Mouse (Mus musculus) layer of hippocampus, adult 18-20 months (tissue): ENCODE data around the gene Col19a1. TPM values are rescaled to one million over a fixed set of nuclear protein-coding genes. Genes with fewer than 3 reads are reported as not detected.

Source experiments
- DNase-seq, 2 experiments: peaks; one replicate each; pipeline ENCODE4 v3.0.0; 2022; ENCODE audit warnings: low spot score in 2 of 2
- total RNA-seq, 2 experiments: library from RNA; stranded (reverse); gene quantifications; 2 replicates each; pipeline ENCODE4 v1.2.3; 2021

Col19a1 gene
- total RNA-seq, 2 experiments from 2014 or later = 17.8 to 19.4 TPM

DNA sequence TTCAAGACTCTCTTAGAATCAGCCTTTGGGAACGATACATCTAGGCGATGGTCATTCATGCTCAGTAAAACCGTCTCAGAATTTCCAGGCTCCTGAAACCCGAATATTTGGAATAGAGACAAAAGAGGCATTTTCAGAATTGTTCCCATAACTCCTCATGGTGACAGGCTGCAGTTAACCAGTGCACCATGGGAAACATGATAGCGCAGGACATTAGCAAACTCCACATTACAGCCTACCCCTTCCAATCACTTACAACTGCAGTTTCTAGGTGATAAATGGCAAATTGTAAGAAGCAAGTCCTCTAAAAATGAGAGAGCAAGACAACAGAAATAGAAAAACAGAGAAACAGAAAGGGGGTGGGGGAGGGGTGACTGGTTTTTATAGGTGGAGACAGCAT lies 116.6 kb downstream of the Col19a1 start:
- DNase-seq = no peak

DNA sequence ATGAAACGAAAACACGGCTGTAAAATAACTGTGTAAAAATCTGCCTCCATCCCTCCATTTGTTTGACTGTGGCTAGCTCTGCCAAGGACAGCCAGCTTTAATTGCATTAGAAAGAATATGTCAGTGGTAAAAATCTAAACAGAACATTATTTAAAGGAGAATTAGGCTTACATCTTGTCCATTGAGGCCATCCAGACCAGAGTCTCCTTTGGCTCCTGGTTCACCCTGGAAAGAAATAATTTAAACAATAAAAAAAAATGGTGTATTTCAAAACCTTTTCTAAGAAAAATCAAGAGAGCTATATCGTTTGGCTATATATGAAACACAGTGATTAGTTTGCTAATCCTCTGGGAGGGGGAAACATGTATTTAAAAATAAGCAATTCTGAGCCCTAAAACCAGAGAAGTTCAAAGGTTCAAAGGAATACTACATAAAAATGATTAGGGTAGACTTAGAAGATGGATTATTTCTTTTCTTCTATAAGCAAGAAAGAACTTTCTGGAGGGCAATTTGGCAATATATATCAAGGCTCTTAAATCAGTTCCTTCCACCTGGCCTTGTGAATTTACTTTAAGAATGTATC lies 125.9 kb downstream of the Col19a1 start:
- no peak for DNase-seq

DNA sequence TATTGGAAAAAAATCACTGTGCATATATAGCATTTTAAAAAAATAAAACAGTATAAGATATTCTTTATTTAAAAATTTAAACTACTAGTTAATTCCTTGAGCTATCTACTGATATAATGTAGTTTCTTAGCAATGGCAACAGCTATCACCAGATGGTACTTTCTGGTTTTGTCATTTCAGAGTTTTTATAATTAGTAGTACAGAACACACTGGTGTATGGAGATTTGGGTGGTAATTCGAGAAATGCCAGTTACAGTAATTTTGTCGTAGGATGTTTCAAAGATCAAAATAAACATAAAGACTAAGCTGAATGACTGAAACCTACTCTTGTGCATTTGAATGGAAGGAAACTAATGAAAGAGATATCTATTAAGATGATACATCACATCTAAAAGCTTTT lies 129.3 kb downstream of the Col19a1 start:
- DNase-seq = peak in 1 of 2 experiments; percentile 19

DNA sequence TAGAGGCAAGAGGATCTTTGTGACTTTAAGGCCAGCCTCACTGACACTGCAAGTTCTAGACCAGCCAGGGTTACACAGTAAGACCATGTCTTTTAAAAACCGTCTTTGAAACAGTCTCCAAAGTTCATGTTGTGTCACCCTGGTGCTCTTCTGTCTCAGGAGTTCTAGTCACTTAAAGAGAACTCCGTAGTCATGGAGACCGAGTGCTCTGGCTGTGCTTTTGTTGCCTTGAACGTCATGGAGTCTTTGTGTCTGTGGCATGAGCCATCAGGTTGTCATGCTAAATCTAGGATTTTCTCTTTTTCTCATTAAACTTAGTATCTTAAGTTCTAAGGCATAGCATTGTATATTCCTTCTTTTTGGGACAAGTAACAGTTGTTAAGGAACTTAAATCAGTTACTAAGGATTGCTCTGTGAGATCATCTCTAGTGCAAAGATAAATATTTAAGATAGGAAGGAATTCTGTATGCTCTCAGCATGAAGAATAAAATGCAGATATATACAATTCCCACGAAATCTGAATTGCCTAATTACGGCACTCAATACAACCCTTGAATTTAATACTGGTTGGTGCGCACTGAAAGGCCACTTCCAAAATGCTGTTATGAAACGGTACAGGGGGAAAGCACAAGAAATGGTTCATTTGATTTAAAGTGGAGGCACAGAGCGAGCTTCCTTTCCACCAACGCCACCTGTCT lies 134.6 kb downstream of the Col19a1 start:
- DNase-seq = no peak

DNA sequence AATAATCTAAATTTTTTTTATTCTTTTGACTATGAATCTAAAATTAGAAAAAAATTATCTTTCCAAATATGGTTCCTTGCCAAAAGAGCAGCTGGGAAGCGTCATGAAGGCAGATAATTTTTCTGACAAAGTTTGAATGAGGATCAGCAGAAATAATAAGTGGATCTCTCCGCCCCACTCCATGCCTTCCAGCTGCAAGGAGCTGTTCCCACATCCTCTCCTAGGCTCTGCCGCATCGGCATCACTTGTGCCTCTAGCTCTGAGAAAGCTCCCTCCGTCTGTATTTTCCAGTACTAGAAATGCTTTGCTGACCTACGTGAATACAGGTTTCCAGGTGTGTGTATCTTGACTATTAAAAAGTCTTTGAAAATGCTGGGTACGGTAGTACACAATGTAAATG lies 135.1 kb downstream of the Col19a1 start:
- peak; percentile 13 to 15 for DNase-seq

DNA sequence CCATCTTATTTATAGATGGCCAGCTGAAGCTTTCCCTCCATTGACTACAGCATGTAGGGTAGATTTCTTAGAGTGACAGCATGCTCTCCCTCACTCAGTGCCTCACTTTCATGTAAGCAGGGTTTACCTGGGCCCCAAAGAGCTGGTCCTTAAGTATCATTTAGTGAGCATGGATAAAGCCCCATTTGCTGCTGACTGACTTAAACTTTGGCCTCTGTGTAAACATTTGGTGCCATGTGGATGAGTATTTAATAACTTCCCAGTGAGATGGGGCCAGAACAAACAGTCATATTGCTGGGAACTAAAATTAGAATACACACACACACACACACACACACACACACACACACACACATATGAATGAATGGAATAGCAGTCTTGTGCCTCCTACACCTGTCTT lies 149.8 kb downstream of the Col19a1 start:
- DNase-seq = no peak

DNA sequence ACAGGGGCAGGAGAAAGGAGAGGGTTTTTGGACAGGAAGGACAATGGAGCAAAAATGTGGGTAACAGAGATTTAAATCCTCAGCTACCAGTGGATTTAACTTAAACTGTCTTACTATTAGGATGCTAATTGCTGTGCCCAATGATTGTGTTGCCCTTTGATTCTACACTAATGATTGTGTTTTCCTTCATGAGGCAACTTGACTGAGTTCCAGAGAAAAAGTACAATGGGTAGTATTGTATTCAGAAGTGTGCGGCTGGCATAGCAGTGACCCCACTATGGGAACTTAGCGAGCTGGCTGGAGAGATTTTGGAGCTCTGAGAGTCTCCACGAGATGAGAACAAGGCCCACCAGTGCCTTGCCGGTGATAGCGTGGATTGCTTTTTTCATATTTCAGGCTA lies 159.0 kb downstream of the Col19a1 start:
- DNase-seq = no peak

DNA sequence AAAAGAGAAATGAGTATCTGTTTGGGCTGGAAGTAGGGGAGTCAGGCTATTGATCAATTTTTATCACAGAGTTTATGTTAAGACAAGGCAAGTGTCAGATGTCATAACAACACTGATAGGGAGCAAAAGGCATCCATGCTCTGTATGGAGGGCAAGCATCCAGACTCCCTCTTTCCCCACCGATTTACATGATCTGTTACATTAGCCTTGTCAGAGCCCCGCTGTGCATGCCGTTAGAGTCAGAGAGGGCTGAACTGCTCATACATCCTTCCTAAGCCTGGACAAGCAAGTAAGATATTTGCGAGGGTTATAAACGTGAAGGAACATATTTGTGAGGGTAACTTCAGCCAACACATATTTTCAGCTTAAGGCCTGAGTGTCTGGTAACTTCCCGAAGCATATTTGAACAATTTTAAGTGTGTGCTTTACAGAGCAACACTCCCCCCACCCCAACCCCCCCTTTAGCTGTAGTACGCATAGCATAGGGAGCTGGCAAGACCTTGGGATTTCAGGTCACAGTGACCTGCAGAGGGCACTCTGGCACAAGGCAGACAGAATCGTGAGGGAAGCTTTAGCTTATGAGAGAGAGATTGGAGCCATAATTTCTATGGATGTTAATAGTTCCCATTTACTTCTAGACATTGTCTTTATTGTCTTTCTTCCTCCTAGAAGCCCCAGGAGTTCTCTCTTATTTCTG lies 209.0 kb downstream of the Col19a1 start:
- DNase-seq = peak; percentile 7 to 70

DNA sequence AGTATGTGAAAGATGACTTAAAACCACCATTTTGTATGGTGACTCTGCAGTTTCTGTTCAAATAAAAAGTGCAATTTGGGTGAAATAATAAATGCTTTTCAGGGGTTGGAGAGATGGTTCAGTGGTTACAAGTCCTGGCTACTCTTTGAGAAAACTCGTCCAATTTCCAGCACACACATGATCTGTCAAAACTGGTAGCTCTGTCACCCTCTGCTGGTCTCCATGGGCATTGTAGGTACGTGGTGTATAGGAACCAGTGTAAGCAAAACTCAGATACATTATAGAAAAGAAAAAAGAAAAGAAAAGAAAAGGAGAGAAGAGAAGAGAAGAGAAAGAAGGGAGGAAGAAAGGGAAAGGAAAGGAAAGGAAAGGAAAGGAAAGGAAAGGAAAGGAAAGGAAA lies 212.4 kb downstream of the Col19a1 start:
- peak in 1 of 2 experiments; percentile 24 for DNase-seq

DNA sequence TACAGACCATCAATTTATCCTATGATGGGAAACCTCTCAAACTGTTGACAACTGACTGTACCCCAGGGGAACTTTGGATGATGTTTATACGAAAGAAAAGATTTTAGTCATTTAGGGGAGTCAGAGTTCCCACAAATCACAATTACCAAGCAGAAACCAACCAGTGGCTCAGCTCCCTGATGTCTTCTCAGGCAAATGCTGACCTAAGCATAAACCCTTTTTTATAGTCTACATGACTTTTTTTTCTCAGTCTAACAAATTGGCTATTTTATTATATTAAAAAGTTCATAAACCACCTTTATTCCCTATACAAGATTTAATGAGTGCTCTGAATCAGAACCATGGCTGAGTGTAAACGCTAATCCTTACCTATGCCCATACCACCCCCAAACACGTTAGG lies 213.6 kb downstream of the Col19a1 start:
- no peak for DNase-seq

DNA sequence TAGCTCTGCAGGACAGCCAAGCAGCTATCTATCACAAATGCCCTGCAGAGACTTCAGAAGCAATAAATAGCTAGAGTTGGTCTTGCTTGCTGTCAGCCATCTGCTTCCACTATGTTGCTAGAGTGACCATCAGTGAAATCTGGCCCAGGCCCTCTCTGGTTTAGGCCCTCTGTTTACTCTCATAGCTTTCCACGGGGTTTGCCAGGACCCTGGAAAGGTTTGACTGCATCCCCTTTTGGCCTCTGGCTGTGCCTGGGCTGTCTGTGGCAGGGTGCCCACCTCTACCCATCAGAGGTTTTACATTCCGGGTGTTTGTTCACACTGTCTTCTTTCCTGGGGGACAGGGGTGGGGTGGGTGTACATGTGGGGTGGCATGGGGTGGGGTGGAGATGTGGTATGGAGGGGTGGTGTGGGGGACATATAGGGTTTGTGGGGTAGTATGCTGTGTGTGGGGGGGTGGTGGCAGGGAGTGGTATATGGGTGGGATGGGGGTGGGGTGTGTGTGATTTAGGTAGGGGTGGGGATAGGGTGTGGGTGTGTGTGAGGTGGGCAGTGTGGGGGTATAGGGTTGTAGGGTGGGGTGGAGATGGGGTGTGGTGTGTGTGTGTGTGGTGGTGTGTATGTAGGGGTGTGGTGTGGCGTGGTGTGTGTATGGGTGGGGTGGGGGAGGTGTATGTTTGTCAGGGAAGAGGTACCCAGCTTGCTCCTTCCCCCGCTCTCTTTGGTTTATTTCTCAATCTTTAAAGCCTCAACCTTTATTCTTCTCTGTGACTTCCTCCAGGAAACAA lies 214.6 kb downstream of the Col19a1 start:
- DNase-seq = no peak

DNA sequence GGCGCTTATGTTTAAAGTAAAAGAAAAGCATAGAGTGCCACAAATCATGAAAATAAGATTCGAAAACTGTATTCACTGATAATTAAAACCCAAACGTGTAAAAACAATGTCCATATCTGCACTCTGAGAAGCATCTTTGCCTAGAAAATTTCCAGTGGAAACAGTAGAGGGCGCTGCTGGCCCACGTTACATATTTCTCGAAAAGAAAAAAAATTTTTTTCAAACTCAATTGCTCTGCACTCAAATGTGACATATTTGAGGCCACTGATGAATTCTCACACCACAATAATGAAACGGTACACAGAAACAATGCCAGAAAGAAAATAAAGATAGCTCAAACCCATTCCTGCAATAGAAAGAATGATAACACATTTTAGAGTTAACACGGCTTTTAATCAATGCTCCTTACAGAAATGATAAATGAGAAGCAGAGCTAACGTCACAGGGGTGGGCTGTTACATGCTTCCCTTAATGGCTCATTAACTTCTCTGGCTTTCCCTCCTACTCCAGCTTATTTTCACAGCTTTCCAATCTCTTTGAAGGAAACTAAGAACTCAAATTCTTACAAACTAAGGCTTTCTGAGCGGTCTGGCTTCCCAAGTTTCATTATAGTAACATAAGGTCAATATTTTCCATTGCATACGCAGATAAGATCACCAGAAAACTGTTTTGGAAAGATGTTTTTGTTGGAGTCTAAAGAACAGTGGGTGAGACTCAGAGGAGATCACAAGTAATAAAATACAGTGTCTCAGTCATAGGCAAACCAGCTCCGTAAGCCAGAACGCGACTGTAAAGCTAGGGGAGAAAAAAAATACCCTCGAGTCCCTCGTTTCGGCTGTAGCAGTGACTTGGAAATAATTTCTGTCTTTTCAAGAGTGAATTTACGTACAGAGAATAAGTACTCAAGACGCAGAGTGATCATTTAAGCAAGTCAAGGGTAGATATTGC lies 219.4 kb downstream of the Col19a1 start:
- DNase-seq = peak; percentile 50 to 55

DNA sequence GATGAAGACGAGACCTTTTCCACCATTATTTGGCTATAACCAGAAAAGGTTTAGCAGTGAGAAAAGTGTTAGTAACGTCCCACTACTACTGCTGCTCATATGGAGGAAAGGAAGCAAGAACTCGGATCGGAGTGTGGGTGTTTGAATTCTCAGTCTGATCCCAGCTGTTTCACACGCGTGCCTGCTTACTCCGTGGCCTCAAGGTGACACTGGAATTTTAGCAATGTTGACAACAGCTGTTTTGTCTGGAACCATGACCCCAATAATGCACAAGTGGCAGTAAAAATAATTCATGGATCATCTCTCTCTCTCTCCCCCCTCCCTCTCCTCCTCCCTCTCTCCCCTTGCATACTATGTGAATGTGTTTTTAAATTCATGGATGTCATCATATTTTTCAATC lies 222.5 kb downstream of the Col19a1 start:
- no peak for DNase-seq

DNA sequence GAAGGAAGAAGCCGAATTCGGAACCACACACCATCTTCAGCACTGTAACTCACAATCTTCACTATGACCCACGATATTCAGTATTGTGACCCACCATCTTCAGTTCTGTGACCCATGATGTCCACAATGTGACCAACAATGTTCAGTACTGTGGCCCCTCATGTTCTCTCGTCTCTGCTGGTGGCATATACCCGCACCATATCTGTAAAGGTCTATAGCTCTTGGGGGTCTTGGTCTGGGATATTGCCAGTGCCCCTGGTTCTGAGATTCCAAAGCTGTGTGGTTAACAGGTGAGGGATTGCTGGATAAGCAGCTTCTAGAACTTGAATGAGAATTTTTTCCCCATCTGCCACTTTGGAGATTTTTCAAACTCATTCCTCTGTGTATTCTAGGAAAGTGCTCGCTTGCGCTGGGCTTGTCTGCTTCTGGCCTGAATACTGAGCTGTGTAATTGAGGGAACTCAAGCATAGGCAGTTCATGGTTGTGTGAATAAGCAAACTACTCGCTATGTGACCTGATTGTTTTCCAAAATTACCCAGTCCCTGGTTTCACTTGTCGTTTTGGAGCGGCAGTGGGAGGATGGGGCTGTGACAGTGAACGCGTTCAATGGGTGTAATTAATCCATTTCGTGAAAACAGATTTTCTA lies 225.2 kb downstream of the Col19a1 start:
- peak in 1 of 2 experiments; percentile 41 for DNase-seq

DNA sequence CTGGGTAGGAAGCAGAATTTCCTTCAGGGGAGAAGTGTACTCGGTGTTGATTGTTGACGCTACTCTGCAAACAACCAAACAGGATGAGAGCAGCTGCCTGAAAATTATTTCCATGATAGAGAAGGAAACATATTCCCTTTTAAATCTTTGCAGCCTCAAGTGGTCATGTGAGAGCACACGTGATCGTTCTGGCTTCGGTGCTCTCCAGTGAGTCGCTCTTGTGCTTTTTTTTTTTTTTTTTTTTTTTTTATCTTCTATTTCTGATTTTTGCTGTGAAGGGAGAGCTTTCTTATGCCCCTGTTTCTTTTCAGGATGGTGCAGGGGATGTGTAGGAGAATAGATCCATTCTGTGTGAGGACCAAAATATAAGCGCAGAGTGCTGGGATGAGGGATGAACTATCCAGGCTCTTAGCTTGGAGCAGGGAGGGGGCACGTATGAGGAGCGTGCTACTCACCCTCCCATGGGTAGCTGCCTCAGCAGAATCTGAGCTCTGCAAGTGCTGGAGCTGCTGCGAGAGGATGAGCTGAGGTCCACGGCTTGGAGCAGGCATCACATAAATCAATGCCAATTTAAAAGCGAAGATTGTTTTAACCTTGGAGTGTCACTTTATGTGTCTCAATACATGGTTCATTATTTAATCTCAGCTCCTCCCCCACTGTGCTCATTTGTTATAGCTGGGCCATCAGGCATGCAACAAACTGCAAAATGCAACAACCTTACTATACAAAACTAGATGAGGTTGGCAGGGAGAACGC lies 237.6 kb downstream of the Col19a1 start:
- DNase-seq = peak in 1 of 2 experiments; percentile 3

DNA sequence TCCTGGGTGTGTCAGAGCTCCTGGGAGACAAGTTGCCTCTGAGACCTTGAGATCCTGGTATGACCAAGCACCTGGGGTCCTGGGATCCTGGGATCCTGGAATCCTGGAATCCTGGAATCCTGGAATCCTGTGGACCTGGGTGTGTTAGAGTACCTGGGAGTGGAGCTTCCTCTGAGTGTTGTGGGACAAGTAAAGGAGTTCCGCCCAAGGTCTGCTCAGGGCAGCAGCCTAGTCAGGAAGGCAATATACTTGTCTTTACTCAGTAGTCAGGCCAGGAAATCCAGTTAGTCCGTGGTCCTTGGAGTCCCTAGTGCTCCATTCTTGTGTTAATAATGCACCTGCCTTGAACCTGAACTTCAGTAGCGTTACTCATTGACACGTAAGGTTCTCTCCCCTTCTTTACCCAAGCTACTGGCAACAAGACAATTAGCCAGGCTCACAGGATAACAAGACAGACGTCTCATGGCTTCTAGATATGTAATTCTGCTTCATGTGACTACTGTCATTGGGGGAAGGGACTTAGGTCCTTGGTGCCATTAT lies 239.6 kb downstream of the Col19a1 start:
- DNase-seq = no peak

DNA sequence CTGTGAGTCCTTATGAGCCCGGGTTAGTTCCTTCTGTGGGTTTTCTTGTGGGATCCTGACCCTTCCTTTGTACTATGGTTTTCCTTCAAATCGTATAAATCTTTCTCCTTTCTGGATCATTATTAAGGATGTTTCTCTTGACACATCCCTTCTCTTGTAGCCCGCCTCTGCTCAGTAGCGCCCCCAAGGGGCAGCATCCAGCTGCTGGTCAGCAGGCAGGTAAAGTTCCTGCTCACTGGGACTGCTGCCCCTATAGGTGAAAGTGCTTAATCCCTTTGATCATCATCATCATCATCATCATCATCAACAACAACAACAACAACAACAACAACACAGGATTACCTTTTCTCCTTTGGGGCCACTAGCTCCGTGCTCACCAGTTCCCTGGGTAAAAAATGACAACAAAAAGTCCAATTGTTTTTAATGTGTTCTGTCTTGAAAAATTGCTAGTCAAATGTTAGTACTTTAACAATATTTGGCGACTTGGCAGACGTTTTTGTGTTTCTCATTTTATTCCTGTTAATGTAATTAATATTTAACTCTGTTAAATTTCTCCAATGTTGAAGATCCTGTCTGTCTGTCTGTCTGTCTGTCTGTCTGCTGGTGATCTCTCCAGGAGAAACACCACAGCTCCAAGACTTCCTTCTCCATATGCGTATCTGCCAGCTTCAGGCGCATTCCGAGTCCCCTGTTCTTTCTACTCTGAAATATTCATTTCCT lies 249.6 kb downstream of the Col19a1 start:
- no peak for DNase-seq

DNA sequence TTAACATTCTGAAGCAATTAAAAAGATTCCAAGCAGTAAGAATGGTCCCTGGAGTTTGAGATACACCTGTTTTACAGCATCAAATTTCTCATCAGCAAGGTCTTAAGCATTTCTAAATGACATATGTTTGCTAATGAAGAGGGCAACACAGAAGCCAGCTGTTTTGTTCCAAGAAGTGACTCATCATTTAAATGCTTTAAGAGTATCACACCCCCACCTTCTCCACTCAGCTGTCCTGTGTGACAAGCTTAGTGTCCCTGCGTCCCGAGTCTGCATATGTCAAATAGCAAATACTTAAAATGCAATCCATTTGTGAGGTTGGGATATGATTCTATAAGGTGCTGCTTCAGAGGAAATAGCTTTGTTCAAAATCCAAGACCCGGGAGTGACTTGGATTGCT lies 251.2 kb downstream of the Col19a1 start:
- DNase-seq = no peak
